Mouse (Mus musculus) urinary bladder, postnatal 4 days (tissue): ENCODE measurements around the gene Ttc39a.

ENCODE experiments used
- DNase-seq, 2 experiments: peaks; one replicate each; pipeline ENCODE4 v3.0.0; 2021 to 2022; ENCODE audit warnings: low spot score in 2 of 2

The Ttc39a gene

GRCm38 (mm10) chr4:109420138-109420795 lies 13.8 kb downstream of the Ttc39a start:
- DNase-seq, result no peak

GRCm38 (mm10) chr4:109421608-109422007 lies 15.2 kb downstream of the Ttc39a start:
- no peak for DNase-seq

GRCm38 (mm10) chr4:109422436-109422835 lies 16.0 kb downstream of the Ttc39a start:
- no peak for DNase-seq

GRCm38 (mm10) chr4:109423438-109423837 lies 17.0 kb downstream of the Ttc39a start:
- no peak for DNase-seq

- DNase-seq, result no peak
Measured at GRCm38 (mm10) chr4:109427058-109427457, 20.6 kb downstream of the Ttc39a start.

- DNase-seq, result no peak
Measured at GRCm38 (mm10) chr4:109430250-109430649, 23.8 kb downstream of the Ttc39a start.

GRCm38 (mm10) chr4:109430854-109431253 lies 24.4 kb downstream of the Ttc39a start:
- peak in 1 of 2 experiments; percentile 49 for DNase-seq

GRCm38 (mm10) chr4:109432668-109433375 lies 26.4 kb downstream of the Ttc39a start:
- no peak for DNase-seq

- DNase-seq, result no peak
Measured at GRCm38 (mm10) chr4:109433641-109434040, 27.2 kb downstream of the Ttc39a start.

GRCm38 (mm10) chr4:109434256-109434655 lies 27.8 kb downstream of the Ttc39a start:
- no peak for DNase-seq

- DNase-seq, result peak; percentile 57 to 73
Measured at GRCm38 (mm10) chr4:109437913-109438878, 31.8 kb downstream of the Ttc39a start.

- DNase-seq, result no peak
Measured at GRCm38 (mm10) chr4:109439101-109439500, 32.7 kb downstream of the Ttc39a start.

GRCm38 (mm10) chr4:109439825-109440248 lies 33.4 kb downstream of the Ttc39a start:
- DNase-seq, result no peak

- DNase-seq, result no peak
Measured at GRCm38 (mm10) chr4:109440381-109440780, 34.0 kb downstream of the Ttc39a start.

GRCm38 (mm10) chr4:109441000-109441399 lies 34.6 kb downstream of the Ttc39a start:
- DNase-seq, result no peak

GRCm38 (mm10) chr4:109442126-109442525 lies 35.7 kb downstream of the Ttc39a start:
- DNase-seq, result no peak

- DNase-seq, result no peak
Measured at GRCm38 (mm10) chr4:109442649-109443048, 36.2 kb downstream of the Ttc39a start.

- DNase-seq, result no peak
Measured at GRCm38 (mm10) chr4:109444471-109444870, 38.0 kb downstream of the Ttc39a start.

GRCm38 (mm10) chr4:109444951-109445350 lies 38.5 kb downstream of the Ttc39a start:
- DNase-seq, result no peak

GRCm38 (mm10) chr4:109445397-109445796 lies 39.0 kb downstream of the Ttc39a start:
- no peak for DNase-seq

GRCm38 (mm10) chr4:109445956-109446355 lies 39.5 kb downstream of the Ttc39a start:
- no peak for DNase-seq

GRCm38 (mm10) chr4:109448531-109448930 lies 42.1 kb downstream of the Ttc39a start:
- no peak for DNase-seq
